Mouse (Mus musculus) hindbrain, embryonic 11.5 days (tissue): ENCODE measurements around the gene Ifit1bl2. TPM values are rescaled to one million over a fixed set of nuclear protein-coding genes. Genes with fewer than 3 reads are reported as not detected.
"Not testable (repeated sequence)": the region's sequence is repeated elsewhere in the genome, so short reads cannot be mapped to it uniquely, and the experiment has no call there.

Source experiments
- ATAC-seq: fragments of 200-750 bp; cut with Nextera tagmentation; 2 replicates; pipeline ENCODE4 v1.8.0; 2017; ENCODE audit warnings: mild to moderate bottlenecking, moderate TSS enrichment, moderate library complexity; ENCODE audit not compliant: low FRiP score
- DNase-seq: peaks from one replicate; pipeline ENCODE4 v3.0.0-alpha.2; 2015; ENCODE audit warnings: low spot score
- H3K27ac ChIP-seq: fragments of 300-500 bp; sonication (generic); 2 replicates; pipeline ENCODE4 v1.5.1; 2014; ENCODE audit warnings: mild to moderate bottlenecking, low read depth, low read length
- H3K27me3 ChIP-seq: fragments of 300-500 bp; sonication (generic); 2 replicates; pipeline ENCODE4 v1.6.1; 2014; ENCODE audit warnings: mild to moderate bottlenecking, low read length, moderate library complexity, mixed read lengths; ENCODE audit not compliant: control insufficient read depth, insufficient read depth
- H3K36me3 ChIP-seq: fragments of 300-500 bp; sonication (generic); 2 replicates; pipeline ENCODE4 v1.6.1; 2014; ENCODE audit warnings: mild to moderate bottlenecking, low read length, moderate library complexity, mixed read lengths; ENCODE audit not compliant: control insufficient read depth, insufficient read depth
- H3K4me1 ChIP-seq: fragments of 300-500 bp; sonication (generic); replicated peaks from 2 replicates; pipeline ENCODE4 v1.6.1; 2014; ENCODE audit warnings: low read length, mixed read lengths; ENCODE audit not compliant: control insufficient read depth, insufficient read depth
- H3K4me2 ChIP-seq: fragments of 300-500 bp; sonication (generic); replicated peaks from 2 replicates; pipeline ENCODE4 v1.6.1; 2014; ENCODE audit warnings: mild to moderate bottlenecking, low read depth, low read length
- H3K4me3 ChIP-seq: fragments of 300-500 bp; sonication (generic); 2 replicates; pipeline ENCODE4 v1.5.1; 2014; ENCODE audit warnings: low read depth, low read length
- H3K9ac ChIP-seq: fragments of 300-500 bp; sonication (generic); 2 replicates; pipeline ENCODE4 v1.6.1; 2014; ENCODE audit warnings: low read depth, low read length
- H3K9me3 ChIP-seq: fragments of 300-500 bp; sonication (generic); 2 replicates; pipeline ENCODE4 v1.6.1; 2016; ENCODE audit warnings: low read length; ENCODE audit not compliant: control insufficient read depth
- WGBS: fragments of 180-500 bp; shearing (Covaris S2); extraction: QIAGEN DNeasy Blood & Tissue Kit; methylation state at CpG from one replicate; pipeline ENCODE4 v1.1.7; 2014; 5-methylcytosine and 5-hydroxymethylcytosine counted together
- polyA plus RNA-seq: library from polyadenylated mRNA; unstranded; fragments of >200 nt; fragmentation: Nextera tagmentation; extraction: Ambion mirVana; gene quantifications from 2 replicates; pipeline ENCODE4 v1.2.1, GENCODE M21; 2014

The Ifit1bl2 gene
- polyA plus RNA-seq, 1 experiment from 2014 or later = 0.19 TPM

DNA sequence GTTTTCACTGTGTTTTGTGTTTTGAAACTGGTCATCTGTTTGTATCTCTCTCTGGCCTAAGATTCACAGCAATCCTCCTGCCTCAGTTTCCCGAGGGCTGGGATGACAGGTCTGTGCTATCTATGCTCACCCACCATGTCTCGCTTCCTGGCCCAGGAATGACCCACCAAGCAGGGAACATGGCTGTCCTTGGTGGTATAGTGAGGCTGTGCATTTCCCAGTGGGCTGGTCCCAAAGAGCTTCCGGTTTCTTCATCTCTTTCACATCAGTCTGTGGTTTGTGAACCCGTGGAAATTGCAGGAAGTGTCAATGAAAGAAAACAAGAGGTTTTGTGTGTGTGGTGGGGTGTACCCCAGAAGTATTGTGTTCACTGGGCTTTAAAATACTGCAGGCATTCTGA is 15.9 kb downstream of the Ifit1bl2 start:
- H3K36me3 ChIP-seq = no peaks in the 10 kb centered on the region
- no peak overlapping the region for H3K4me3 ChIP-seq
- no peaks in the 10 kb centered on the region for H3K27me3 ChIP-seq
- H3K9me3 ChIP-seq = no peaks in the 10 kb centered on the region
- ATAC-seq = no peak
- no peaks in the 10 kb centered on the region for H3K4me1 ChIP-seq
- H3K27ac ChIP-seq = no peak overlapping the region
- DNase-seq = no peak
- WGBS = 78% methylated on average over 4 of the region's 4 CpGs
- no peak overlapping the region for H3K4me2 ChIP-seq
- H3K9ac ChIP-seq = no peak overlapping the region

DNA sequence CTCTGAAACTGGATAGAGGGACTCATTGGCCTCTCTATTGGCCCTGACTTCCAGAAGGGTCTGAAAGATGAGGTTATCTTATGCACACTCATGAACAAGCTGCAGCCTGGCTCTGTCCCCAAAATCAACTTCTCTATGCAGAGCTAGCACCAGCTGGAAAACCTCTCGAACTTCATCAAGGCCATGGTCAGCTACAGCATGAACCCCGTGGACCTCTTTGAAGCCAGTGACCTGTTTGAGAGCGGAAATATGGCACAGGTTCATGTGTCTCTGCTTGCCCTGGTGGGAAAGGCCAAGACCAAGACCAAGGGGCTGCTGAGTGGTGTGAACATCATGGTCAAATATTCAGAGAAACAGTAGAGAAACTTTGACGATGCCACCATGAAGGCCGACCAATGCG is 16.8 kb downstream of the Ifit1bl2 start:
- Histone ChIP-seq H3K4me1 (no peaks in the 10 kb centered on the region), H3K27ac (no peak overlapping the region), H3K4me3 (no peak overlapping the region), H3K4me2 (no peak overlapping the region), H3K27me3 (no peaks in the 10 kb centered on the region), H3K36me3 (no peaks in the 10 kb centered on the region), H3K9me3 (no peaks in the 10 kb centered on the region), H3K9ac (no peak overlapping the region)
- 91% methylated on average over 6 of the region's 6 CpGs for WGBS
- no peak for ATAC-seq
- no peak for DNase-seq

DNA sequence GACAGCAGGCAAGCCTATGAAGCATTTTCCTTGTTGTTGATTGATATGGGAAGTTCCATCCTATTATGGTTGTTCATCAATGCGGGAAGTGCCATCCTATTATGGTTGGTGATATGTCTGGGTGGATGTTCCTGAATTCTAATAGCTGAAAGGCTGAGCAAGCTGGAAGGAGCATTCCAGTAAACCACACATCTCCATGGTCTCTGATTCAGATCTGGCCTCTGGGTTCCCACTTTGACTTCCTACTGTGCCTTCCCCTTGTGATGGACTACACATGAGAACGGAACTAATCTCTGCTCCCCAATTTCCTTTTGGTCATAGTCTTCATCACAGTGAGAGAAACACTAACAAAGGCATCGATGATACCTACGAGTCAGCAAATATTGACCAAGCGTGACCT is 19.7 kb downstream of the Ifit1bl2 start:
- no peaks in the 10 kb centered on the region for H3K9me3 ChIP-seq
- H3K4me1 ChIP-seq = no peaks in the 10 kb centered on the region
- ATAC-seq (no peak), DNase-seq (no peak)
- 97% methylated on average over 5 of the region's 5 CpGs for WGBS
- no peak overlapping the region for H3K27ac ChIP-seq
- no peak overlapping the region for H3K4me3 ChIP-seq
- H3K27me3 ChIP-seq = no peaks in the 10 kb centered on the region
- no peak overlapping the region for H3K4me2 ChIP-seq
- no peak overlapping the region for H3K9ac ChIP-seq
- H3K36me3 ChIP-seq = no peaks in the 10 kb centered on the region

DNA sequence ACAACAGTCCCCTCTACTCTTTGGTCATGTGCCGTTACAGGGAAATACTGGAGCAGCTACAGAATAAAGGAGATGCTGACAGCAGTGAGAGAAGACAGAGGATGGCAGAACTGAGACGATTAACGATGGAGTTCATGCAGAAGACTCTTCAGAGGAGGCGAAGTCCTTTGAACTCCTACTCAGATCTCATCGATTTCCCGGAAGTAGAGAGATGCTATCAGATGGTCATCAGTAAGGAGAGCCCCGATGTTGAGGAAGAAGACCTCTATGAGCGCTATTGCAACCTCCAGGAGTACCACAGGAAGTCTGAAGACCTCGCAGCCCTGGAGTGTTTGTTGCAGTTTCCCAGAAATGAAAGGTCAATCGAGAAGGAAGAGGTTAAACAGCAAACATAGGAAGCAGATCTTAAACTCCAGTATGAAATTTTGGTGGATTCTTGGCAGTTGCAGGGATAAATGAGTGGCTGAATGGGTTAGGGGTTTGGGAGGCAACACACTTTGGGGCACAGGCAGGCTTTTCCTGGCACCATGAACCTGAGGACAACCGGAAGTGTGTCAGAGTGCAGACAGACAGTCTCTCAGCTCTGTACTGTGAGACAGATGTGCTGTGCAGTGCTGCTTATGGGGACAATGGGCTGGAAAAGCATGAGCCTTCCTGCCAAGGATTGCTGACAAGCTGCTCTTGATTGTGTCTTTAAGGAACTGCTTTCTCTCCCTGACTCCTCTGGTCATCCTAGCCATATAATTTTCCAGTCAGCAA is 28.1 kb downstream of the Ifit1bl2 start:
- not testable (repeated sequence) for H3K27me3 ChIP-seq, DNase-seq, H3K4me2 ChIP-seq, H3K27ac ChIP-seq, ATAC-seq, H3K4me3 ChIP-seq, H3K9me3 ChIP-seq, H3K9ac ChIP-seq, H3K36me3 ChIP-seq, H3K4me1 ChIP-seq
- WGBS = 83% methylated on average over 5 of the region's 11 CpGs

DNA sequence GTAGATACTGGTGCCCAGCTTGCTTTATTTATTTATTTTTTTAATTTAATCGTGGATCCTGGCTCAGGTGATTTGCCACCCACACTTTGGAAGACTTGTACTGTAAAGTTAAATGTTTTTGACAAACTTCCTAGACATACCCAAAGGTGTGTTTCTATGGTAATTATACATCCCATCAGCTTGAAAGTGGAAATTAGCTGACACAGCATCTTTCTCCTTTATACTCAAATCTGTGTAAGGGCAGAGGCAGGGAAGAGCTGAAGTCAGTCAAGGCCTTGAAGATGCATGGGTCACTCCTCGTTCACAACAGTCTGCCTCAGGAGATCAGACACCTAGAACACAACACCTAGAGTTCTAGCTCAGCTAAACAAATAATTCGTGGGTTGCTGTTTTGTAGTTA is 30.4 kb downstream of the Ifit1bl2 start:
- not testable (repeated sequence) for H3K27me3 ChIP-seq, H3K4me3 ChIP-seq, ATAC-seq, H3K9ac ChIP-seq, H3K4me1 ChIP-seq, H3K9me3 ChIP-seq, H3K4me2 ChIP-seq, H3K36me3 ChIP-seq, H3K27ac ChIP-seq, DNase-seq
- WGBS = 82% methylated on average over 3 of the region's 3 CpGs

DNA sequence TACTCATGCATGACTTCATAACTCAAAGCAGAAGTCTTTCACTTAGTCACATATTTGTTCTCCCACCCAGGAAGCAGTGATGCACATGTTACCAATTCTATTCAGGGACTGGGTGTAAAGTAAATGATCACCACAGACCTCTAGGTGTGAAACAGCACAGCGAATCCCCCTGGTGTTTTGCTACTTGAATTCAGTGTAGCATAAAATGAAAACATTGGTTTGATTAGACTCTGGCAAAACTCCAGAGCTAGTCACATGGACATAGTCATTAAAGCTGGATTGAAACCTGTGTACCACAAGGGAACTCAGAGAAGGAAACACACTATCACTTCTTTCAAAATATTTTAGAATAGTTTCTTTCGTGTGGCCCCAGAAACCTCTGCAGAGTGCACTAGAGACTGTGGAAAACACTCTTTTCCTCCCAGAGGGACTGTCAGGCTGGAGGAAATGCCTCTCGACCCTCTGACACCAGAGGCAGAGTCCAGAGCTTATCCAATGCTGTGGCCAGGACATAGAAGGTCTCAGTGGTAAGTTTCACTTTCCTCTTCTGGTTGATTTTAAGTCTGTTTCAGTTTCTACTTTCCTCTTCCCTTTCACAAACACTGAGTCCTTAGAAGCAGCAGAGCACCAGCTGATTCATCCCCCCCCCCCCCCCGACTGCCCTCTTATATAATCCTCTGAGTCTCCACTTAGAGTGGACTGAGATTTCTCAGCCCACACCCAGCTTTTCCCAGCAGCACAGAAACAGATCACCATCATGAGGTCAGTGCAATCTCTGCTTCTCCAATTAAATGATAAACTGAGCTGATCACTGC is 33.1 kb downstream of the Ifit1bl2 start, which contains the start of gene Ifit3b:
Gene Ifit3b, plus strand, starts transcription at position 734 of the 815 bp plus-strand sequence.
- ATAC-seq, H3K9ac ChIP-seq, H3K4me3 ChIP-seq: not testable (repeated sequence)

DNA sequence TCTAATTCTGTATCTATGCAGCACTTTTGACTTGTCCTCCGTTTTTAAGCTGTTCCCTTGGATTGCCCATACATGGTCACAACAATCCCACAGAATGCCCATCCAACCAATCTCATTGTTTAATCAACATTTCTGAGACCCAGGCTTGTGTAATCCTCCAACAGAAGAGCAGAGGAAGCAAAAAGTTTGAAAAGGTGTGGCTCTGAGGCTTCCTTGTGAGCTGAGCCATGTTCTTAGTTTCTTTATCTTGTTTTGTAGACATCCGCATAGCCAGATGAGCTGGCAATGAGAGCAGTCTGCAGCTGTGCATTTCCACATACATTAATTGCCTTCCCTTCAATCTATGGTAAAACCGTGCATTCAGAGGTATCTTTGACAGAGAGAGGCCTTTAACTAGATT is 35.1 kb downstream of the Ifit1bl2 start:
- H3K27me3 ChIP-seq = no peaks in the 10 kb centered on the region
- no peak overlapping the region for H3K27ac ChIP-seq
- H3K36me3 ChIP-seq = no peaks in the 10 kb centered on the region
- ATAC-seq (no peak), DNase-seq (no peak)
- H3K4me2 ChIP-seq = no peak overlapping the region
- H3K9me3 ChIP-seq = no peaks in the 10 kb centered on the region
- H3K4me1 ChIP-seq = no peaks in the 10 kb centered on the region
- no peak overlapping the region for H3K4me3 ChIP-seq
- H3K9ac ChIP-seq = no peak overlapping the region
- 90% methylated on average over 3 of the region's 3 CpGs for WGBS

More for the DNA sequence above, 33.1 kb downstream of the Ifit1bl2 start, which contains the start of gene Ifit3b:
- H3K9me3 ChIP-seq, DNase-seq, H3K27me3 ChIP-seq, H3K4me1 ChIP-seq, H3K36me3 ChIP-seq, H3K4me2 ChIP-seq, H3K27ac ChIP-seq: not testable (repeated sequence)
- 65% methylated on average over 4 of the region's 4 CpGs for WGBS

DNA sequence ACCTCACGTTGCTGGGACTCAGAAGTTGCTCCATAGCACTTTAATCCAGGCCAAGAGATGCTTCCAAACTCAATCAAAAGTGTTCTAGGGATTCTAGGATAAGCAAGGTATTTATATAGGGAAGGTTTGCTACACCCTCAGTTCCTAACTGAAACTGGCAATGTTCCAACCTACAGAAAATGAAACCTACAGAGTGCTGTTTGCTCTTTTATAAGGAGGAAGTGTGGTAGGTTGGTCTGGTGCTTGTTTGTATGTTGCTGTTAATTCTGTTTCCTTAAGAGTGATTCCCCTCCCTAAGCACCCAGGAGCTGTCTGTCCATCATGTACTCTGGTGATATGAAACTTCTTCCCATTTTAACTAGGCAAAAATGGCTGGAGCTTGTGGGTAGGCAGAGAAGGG is 38.7 kb downstream of the Ifit1bl2 start, which contains the start of gene Ifit1bl1:
Gene Ifit1bl1, minus strand, starts transcription at position 69 of the 400 bp plus-strand sequence.
- not testable (repeated sequence) for H3K9me3 ChIP-seq, H3K4me3 ChIP-seq, H3K27ac ChIP-seq, ATAC-seq, H3K36me3 ChIP-seq, H3K4me2 ChIP-seq, H3K9ac ChIP-seq, H3K27me3 ChIP-seq, DNase-seq, H3K4me1 ChIP-seq
- 51% methylated on average over 1 of the region's 1 CpGs for WGBS
